Mouse (Mus musculus) CD4-positive helper T cell, adult 2 months (primary cell): ENCODE measurements around the gene Tmigd1.
"Not testable (repeated sequence)": the region's sequence is repeated elsewhere in the genome, so short reads cannot be mapped to it uniquely, and the experiment has no call there.

Experiments
- DNase-seq: peaks from one replicate; pipeline ENCODE4 v3.0.0-alpha.2; 2012; ENCODE audit warnings: low read depth, missing footprints, low spot score

Tmigd1 gene

GRCm38 (mm10) chr11:76898751-76899150 lies 3.2 kb upstream of the Tmigd1 start:
- no peak for DNase-seq

GRCm38 (mm10) chr11:76899758-76900738 lies 1.9 kb upstream of the Tmigd1 start:
- no peak for DNase-seq

GRCm38 (mm10) chr11:76904340-76904739 lies 2.4 kb downstream of the Tmigd1 start:
- no peak for DNase-seq

- DNase-seq, result no peak
These were observed 6.7 kb downstream of the Tmigd1 start for GRCm38 (mm10) chr11:76908651-76909050.

GRCm38 (mm10) chr11:76911325-76912054 lies 9.5 kb downstream of the Tmigd1 start:
- no peak for DNase-seq

GRCm38 (mm10) chr11:76912055-76912395 lies 10.1 kb downstream of the Tmigd1 start:
- DNase-seq, result no peak

- no peak for DNase-seq
These were observed 12.4 kb downstream of the Tmigd1 start for GRCm38 (mm10) chr11:76914366-76914765.

GRCm38 (mm10) chr11:76916539-76917229 lies 14.7 kb downstream of the Tmigd1 start:
- DNase-seq, result no peak

- DNase-seq, result no peak
These were observed 15.2 kb downstream of the Tmigd1 start for GRCm38 (mm10) chr11:76917230-76917548.

- no peak for DNase-seq
These were observed 18.6 kb downstream of the Tmigd1 start for GRCm38 (mm10) chr11:76920607-76921006.

GRCm38 (mm10) chr11:76924759-76925236 lies 22.8 kb downstream of the Tmigd1 start, which contains the start of gene Blmh:
Blmh (plus strand) TSS chr11:76924809.
- no peak for DNase-seq

- not testable (repeated sequence) for DNase-seq
These were observed 26.6 kb downstream of the Tmigd1 start for GRCm38 (mm10) chr11:76928586-76928985.

GRCm38 (mm10) chr11:76933209-76933608 lies 31.2 kb downstream of the Tmigd1 start:
- DNase-seq, result no peak

- no peak for DNase-seq
These were observed 34.6 kb downstream of the Tmigd1 start for GRCm38 (mm10) chr11:76936578-76936977.

- DNase-seq, result no peak
These were observed 42.9 kb downstream of the Tmigd1 start for GRCm38 (mm10) chr11:76944839-76945238.

- DNase-seq, result peak; percentile 84
These were observed 43.6 kb downstream of the Tmigd1 start for GRCm38 (mm10) chr11:76945386-76946202.

GRCm38 (mm10) chr11:76946203-76946585 lies 44.2 kb downstream of the Tmigd1 start:
- DNase-seq, result no peak

GRCm38 (mm10) chr11:76953536-76953935 lies 51.6 kb downstream of the Tmigd1 start:
- DNase-seq, result no peak

GRCm38 (mm10) chr11:76965703-76966102 lies 63.7 kb downstream of the Tmigd1 start:
- DNase-seq, result no peak
